Mouse (Mus musculus) forebrain, embryonic 13.5 days (tissue): ENCODE results near the gene Ass1. TPM values are rescaled to one million over a fixed set of nuclear protein-coding genes. Genes with fewer than 3 reads are reported as not detected.

Source experiments
- ATAC-seq: fragments of 200-750 bp; cut with Nextera tagmentation; 2 replicates; pipeline ENCODE4 v1.8.0; 2017
- H3K27ac ChIP-seq: fragments of 300-500 bp; sonication (generic); 2 replicates; pipeline ENCODE4 v1.5.1; 2015; ENCODE audit warnings: inconsistent platforms, mild to moderate bottlenecking, moderate library complexity
- H3K27me3 ChIP-seq: fragments of 300-500 bp; sonication (generic); 2 replicates; pipeline ENCODE4 v1.6.1; 2015; ENCODE audit warnings: mild to moderate bottlenecking, inconsistent platforms
- H3K36me3 ChIP-seq: fragments of 300-500 bp; sonication (generic); 2 replicates; pipeline ENCODE4 v1.6.1; 2015; ENCODE audit warnings: mild to moderate bottlenecking, inconsistent platforms; ENCODE audit not compliant: poor library complexity, severe bottlenecking
- H3K4me1 ChIP-seq: fragments of 300-500 bp; sonication (generic); 2 replicates; pipeline ENCODE4 v1.6.1; 2015; ENCODE audit warnings: inconsistent platforms
- H3K4me2 ChIP-seq: fragments of 300-500 bp; sonication (generic); 2 replicates; pipeline ENCODE4 v1.6.1; 2015; ENCODE audit warnings: inconsistent platforms, mild to moderate bottlenecking, moderate library complexity
- H3K4me3 ChIP-seq: fragments of 300-500 bp; sonication (generic); 2 replicates; pipeline ENCODE4 v1.5.1; 2015; ENCODE audit warnings: mild to moderate bottlenecking, inconsistent platforms
- H3K9ac ChIP-seq: fragments of 300-500 bp; sonication (generic); 2 replicates; pipeline ENCODE4 v1.6.1; 2015; ENCODE audit warnings: mild to moderate bottlenecking, inconsistent platforms
- H3K9me3 ChIP-seq: fragments of 300-500 bp; sonication (generic); replicated peaks from 2 replicates; pipeline ENCODE4 v1.6.1; 2016; ENCODE audit warnings: inconsistent platforms
- WGBS: fragments of 180-500 bp; shearing (Covaris S2); methylation state at CpG from one replicate; pipeline ENCODE4 v1.1.7; 2015; 5-methylcytosine and 5-hydroxymethylcytosine counted together
- polyA plus RNA-seq: library from polyadenylated mRNA; unstranded; fragments of >200 nt; fragmentation: Nextera tagmentation; extraction: Ambion mirVana; gene quantifications from 2 replicates; pipeline ENCODE4 v1.2.1, GENCODE M21; 2015

The Ass1 gene
- polyA plus RNA-seq, 1 experiment from 2014 or later = 5.9 TPM

DNA sequence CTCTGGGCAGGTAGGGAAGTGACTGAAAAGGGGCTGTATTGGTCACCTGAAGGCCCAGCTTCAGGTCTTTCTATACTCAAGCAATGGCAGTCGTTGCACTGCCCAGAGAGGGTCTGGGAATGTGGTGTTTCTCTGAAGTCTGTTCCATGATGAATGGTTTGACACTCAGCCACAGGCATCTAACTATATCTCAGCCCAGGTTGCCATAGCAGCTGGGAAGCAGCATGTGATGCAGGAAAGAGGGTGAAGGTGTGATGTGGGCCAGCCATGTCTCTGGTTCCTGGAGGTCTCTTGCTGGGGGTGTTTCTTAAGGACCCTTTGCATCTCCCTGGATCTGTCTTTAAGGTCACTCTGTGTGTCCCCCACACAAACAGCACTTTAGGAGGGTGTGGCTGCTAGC is 26.1 kb downstream of the Ass1 start:
- H3K9ac ChIP-seq = 0 out of 2 replicates have a peak overlapping the region, but pooled peaks have one; percentile 12
- no peak overlapping the region for H3K4me3 ChIP-seq
- H3K27ac ChIP-seq = no peak overlapping the region
- no peaks in the 10 kb centered on the region for H3K36me3 ChIP-seq
- WGBS = 41% methylated on average over 1 of the region's 1 CpGs
- no peaks in the 10 kb centered on the region for H3K9me3 ChIP-seq
- peaks cover 84% of the 10 kb centered on the region for H3K4me1 ChIP-seq
- peaks cover 91% of the 10 kb centered on the region for H3K27me3 ChIP-seq
- no peak overlapping the region for H3K4me2 ChIP-seq
- no peak for ATAC-seq

DNA sequence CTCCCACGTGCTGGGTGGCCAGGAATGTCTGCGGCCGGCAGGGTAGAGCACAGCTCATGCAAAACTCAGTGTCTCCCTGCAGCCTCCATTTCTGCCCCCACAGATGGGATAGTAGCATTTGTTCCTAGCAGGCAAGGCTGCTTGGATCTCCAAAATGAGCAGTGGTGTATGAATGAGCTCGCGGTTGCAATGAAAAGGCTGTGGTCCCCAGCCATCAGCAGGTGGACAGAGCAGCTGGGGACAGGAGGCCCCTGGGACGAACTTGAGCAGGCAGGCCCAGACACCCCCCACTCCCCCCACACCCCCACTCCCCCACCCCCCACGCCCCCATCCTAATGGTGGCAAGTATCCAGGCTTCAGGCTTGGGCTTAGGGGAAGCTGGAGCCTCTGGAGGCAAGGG is 27.1 kb downstream of the Ass1 start:
- Histone ChIP-seq H3K9ac (no peak overlapping the region), H3K36me3 (no peaks in the 10 kb centered on the region), H3K9me3 (no peaks in the 10 kb centered on the region), H3K27me3 (peaks cover 91% of the 10 kb centered on the region), H3K4me2 (no peak overlapping the region), H3K27ac (no peak overlapping the region), H3K4me3 (no peak overlapping the region), H3K4me1 (peaks cover 93% of the 10 kb centered on the region)
- ATAC-seq = no peak
- 18% methylated on average over 7 of the region's 7 CpGs for WGBS

DNA sequence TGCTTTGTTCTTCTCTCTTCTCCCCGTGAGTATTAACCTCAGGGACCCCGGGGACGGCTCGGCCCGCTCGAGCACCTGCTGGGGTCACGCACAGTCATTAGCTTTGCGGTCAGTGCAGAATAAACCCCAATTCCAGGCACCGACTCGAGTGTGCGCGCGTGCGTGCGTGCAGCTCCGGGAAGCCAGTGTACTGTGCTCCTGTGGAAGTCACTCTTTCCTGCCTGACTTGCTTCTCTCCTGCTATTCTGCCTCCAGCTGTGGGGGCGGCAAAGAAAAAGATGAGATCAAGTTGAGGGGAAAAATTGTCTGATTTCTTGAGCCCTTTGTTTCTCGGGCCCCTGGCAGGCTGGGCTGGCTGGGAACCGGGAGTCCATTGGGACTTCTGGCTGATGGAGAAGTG is 27.6 kb downstream of the Ass1 start:
- ATAC-seq = no peak
- Histone ChIP-seq H3K27ac (no peak overlapping the region), H3K9ac (no peak overlapping the region), H3K36me3 (no peaks in the 10 kb centered on the region), H3K9me3 (no peaks in the 10 kb centered on the region), H3K4me1 (peaks cover 97% of the 10 kb centered on the region), H3K27me3 (peaks cover 91% of the 10 kb centered on the region), H3K4me2 (no peak overlapping the region), H3K4me3 (no peak overlapping the region)
- WGBS = 32% methylated on average over 19 of the region's 19 CpGs

- H3K4me2 ChIP-seq = peak overlapping the region; percentile 41
These were observed 29.6 kb downstream of the Ass1 start for GRCm38 (mm10) chr2:31499327-31500291.

GRCm38 (mm10) chr2:31500292-31501204 is 30.5 kb downstream of the Ass1 start:
- Histone ChIP-seq H3K27me3 (peaks cover 91% of the 10 kb centered on the region), H3K4me1 (peaks cover 94% of the 10 kb centered on the region), H3K4me2 (peak overlapping the region; percentile 41), H3K4me3 (no peak overlapping the region), H3K36me3 (no peaks in the 10 kb centered on the region), H3K9ac (no peak overlapping the region), H3K9me3 (no peaks in the 10 kb centered on the region), H3K27ac (peak overlapping the region; percentile 75)
- ATAC-seq = peak; percentile 62
- 44% methylated on average over 24 of the region's 24 CpGs for WGBS

More at GRCm38 (mm10) chr2:31499327-31500291, 29.6 kb downstream of the Ass1 start:
- Histone ChIP-seq H3K27me3 (peaks cover 91% of the 10 kb centered on the region), H3K4me3 (no peak overlapping the region), H3K27ac (peak overlapping the region; percentile 75), H3K9ac (no peak overlapping the region), H3K9me3 (no peaks in the 10 kb centered on the region), H3K4me1 (peaks cover 93% of the 10 kb centered on the region), H3K36me3 (no peaks in the 10 kb centered on the region)
- peak; percentile 88 for ATAC-seq
- WGBS = 6% methylated on average over 21 of the region's 21 CpGs

DNA sequence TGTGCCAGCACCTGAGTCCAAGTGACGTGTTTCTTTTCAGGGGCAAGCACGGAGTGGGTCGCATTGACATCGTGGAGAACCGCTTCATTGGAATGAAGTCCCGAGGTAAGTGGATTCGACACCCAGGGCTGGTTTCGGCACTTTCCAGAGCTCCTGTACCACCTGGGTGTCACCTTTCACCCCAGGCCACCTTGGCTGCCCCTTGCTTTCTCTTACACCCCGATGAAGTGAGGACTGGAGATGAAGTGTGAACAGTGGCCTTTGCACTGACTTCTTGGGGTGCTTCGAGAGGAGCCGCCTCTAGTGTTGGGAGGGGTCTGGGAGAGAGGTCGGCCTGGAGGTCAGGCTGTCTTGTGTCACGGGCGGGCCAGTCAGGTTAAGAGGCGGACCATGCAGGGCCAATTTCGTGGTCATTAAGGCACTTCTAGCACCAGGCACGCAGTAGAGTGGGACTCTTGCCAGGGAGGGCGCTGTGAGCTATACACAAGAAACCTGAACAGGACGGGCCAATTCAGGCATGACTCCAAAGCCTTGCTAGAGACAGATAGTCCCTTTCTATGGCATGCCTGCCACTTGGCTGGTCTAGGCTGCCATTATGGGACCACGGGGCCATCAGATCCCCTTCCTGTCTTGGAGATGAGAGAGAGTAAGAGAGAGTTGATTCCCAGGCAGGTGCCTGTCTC is 31.6 kb downstream of the Ass1 start:
- 50% methylated on average over 20 of the region's 20 CpGs for WGBS
- Histone ChIP-seq H3K4me2 (no peak overlapping the region), H3K27ac (no peak overlapping the region), H3K9ac (no peak overlapping the region), H3K4me3 (no peak overlapping the region), H3K36me3 (no peaks in the 10 kb centered on the region), H3K4me1 (peaks cover 90% of the 10 kb centered on the region), H3K9me3 (no peaks in the 10 kb centered on the region), H3K27me3 (peaks cover 89% of the 10 kb centered on the region)
- no peak for ATAC-seq

DNA sequence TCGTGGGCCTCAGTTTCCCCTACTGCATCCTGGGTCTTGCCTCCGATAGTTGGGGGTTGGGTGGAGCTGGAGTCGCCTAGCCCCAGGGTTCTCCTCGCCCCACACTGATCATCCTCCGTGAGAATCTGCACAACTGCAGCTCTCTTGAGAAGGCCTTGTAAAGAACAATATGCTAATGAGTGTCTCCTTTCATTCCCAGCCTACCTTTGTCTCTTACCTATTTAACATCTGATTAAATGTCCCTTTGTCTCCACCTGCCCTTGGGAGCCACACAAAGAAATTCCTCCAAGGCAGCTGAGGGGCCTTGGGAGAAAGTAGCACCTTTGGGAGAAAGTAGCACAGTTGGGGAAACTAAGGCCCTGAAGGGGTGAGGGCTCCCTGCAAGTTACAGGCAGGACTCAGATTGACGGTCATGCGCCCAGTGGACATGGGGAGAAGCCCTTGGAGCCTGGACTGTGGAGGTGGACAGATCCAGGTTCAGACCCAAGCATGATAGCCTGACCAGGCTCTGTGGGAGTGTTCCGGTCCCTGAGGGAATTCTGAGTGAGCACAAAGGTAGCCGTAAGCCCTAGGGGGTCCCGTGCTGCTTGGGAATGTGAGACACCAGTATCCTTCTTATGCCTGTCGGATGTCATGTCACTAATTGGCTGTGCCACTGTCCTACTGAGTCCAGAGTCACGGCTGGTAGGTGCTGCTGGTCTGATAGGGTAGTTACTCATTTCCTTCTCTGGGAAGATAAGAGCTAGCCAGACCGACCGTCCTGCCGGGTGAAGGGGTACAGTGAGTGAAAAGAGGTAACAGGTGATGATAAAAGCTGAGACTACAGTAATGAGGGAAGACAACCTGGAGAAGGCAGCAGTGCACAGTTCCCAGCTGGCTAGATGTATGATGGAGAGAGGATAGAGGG is 32.9 kb downstream of the Ass1 start:
- no peak for ATAC-seq
- Histone ChIP-seq H3K9me3 (no peaks in the 10 kb centered on the region), H3K27ac (no peak overlapping the region), H3K4me1 (peaks cover 77% of the 10 kb centered on the region), H3K4me2 (no peak overlapping the region), H3K9ac (no peak overlapping the region), H3K36me3 (no peaks in the 10 kb centered on the region), H3K4me3 (no peak overlapping the region), H3K27me3 (peaks cover 86% of the 10 kb centered on the region)
- 40% methylated on average over 15 of the region's 15 CpGs for WGBS

DNA sequence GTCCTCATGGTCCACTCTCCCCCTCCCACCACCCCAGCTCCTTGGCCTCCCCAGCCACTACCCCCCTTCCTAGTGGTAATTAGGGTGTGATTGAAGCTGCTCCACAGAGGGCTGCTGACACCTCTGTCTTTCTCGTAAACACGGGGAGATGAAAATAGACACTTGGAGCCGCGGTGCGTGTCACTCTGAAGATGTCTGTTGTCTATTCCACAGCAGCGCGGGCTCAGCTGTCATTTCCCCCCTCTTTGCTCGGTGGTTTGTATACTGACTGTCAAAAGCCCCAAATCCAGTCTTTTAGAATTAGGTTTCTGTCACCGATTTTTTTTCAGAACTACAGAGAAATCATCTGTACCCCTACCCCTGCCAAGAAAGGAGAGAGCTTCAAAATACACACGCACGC is 35.5 kb downstream of the Ass1 start:
- peak; percentile 37; the same call in 1 of the 2 replicates for ATAC-seq
- 36% methylated on average over 11 of the region's 11 CpGs for WGBS
- Histone ChIP-seq H3K4me3 (no peak overlapping the region), H3K4me1 (peaks cover 56% of the 10 kb centered on the region), H3K36me3 (no peaks in the 10 kb centered on the region), H3K4me2 (peak overlapping the region; percentile 16; the same call in 1 of the 2 replicates), H3K9me3 (no peaks in the 10 kb centered on the region), H3K27ac (0 out of 2 replicates have a peak overlapping the region, but pooled peaks have one; percentile 48), H3K9ac (no peak overlapping the region), H3K27me3 (peaks cover 84% of the 10 kb centered on the region)

GRCm38 (mm10) chr2:31508851-31509250 is 38.8 kb downstream of the Ass1 start:
- peaks cover 76% of the 10 kb centered on the region for H3K27me3 ChIP-seq
- no peak overlapping the region for H3K27ac ChIP-seq
- 91% methylated on average over 6 of the region's 6 CpGs for WGBS
- H3K9ac ChIP-seq = no peak overlapping the region
- peaks cover 36% of the 10 kb centered on the region for H3K4me1 ChIP-seq
- H3K9me3 ChIP-seq = no peaks in the 10 kb centered on the region
- H3K4me2 ChIP-seq = no peak overlapping the region
- ATAC-seq = no peak
- H3K4me3 ChIP-seq = no peak overlapping the region
- H3K36me3 ChIP-seq = no peaks in the 10 kb centered on the region

- Histone ChIP-seq H3K27ac (no peak overlapping the region), H3K4me1 (peaks cover 18% of the 10 kb centered on the region), H3K9me3 (peaks cover 10% of the 10 kb centered on the region), H3K4me2 (no peak overlapping the region), H3K9ac (no peak overlapping the region), H3K27me3 (peaks cover 59% of the 10 kb centered on the region), H3K4me3 (no peak overlapping the region), H3K36me3 (no peaks in the 10 kb centered on the region)
- ATAC-seq = no peak
- 68% methylated on average over 6 of the region's 6 CpGs for WGBS
These were observed 41.3 kb downstream of the Ass1 start for GRCm38 (mm10) chr2:31511316-31511715.

DNA sequence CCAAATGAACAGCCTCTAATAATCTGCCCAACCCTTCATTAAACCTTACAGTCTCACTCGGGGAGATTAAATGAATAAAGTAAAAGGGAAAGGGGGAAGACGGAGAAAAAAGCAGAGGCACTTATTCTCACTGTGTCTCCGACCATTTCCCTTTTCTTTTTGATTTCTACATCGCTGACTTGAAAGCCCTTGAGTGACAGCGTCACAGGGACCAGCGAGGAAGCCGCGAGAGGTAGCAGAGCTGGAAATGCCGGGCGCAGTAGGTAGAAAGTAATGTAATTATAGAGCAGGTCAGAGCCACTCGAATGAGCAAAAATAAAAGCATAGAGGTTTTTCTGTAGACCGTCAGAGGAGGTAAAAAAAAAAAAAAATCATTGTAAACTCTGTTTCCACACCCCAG is 46.5 kb downstream of the Ass1 start:
- H3K27me3 ChIP-seq = peaks cover 52% of the 10 kb centered on the region
- WGBS = 29% methylated on average over 12 of the region's 12 CpGs
- H3K4me1 ChIP-seq = peaks cover 21% of the 10 kb centered on the region
- H3K9me3 ChIP-seq = peaks cover 10% of the 10 kb centered on the region
- 0 out of 2 replicates have a peak overlapping the region, but pooled peaks have one; percentile 45 for H3K27ac ChIP-seq
- H3K9ac ChIP-seq = no peak overlapping the region
- 0 out of 2 replicates have a peak overlapping the region, but pooled peaks have one; percentile 4 for H3K4me2 ChIP-seq
- H3K4me3 ChIP-seq = no peak overlapping the region
- no peak for ATAC-seq
- no peaks in the 10 kb centered on the region for H3K36me3 ChIP-seq
